Mouse (Mus musculus) lung, postnatal 14 days (tissue): Measurements from ENCODE around the gene Endog.
A peak's percentile ranks its signal among the peaks of the same experiment; 100 is the strongest.
"Not testable (repeated sequence)": the region's sequence is repeated elsewhere in the genome, so short reads cannot be mapped to it uniquely, and the experiment has no call there.

Experiments used
- DNase-seq: peaks from one replicate; pipeline ENCODE4 v3.0.0; 2021

Gene Endog

GRCm38 (mm10) chr2:30171371-30171996 lies at the start of gene Endog:
Gene Endog (plus strand): TSS chr2:30171493.
- DNase-seq: peak; percentile 87

GRCm38 (mm10) chr2:30122766-30123165 lies 48.5 kb upstream of the Endog start:
- no peak for DNase-seq

DNA sequence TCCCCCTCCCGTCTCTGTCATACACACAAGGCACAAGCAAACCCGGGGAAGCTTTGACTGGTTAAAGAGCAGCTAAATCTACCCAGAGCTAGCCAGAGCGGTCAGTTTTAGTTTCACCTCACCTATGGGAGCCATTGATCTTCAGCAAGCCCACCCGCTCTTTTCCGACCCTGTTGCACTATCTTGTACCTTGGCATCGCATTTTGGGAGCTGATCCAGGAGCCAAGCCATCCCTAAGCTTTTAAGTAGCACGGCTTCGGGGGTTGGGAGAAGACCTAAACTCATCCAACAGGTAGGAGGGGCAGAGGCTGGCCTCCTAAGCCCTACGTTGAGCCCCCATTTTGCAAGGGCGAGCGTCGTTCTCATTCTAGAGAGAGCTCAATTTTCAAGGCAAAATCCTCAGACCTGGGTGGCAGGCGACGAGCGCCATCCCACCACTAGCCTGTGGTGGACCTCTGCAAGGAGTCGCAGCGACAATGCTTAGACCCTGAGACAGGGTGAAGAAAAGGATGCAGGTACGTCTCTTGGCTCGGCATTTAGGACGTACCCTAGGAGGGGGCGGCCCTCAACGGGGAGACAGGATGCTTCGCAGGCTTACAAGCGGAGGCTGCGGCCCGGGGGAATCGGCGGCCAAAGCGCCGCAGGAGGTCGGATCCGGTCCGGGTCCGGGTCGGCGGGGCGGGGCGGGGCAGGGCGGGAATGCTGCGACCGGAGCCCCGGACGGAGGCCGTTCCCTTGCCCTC lies 47.4 kb upstream of the Endog start:
- no peak for DNase-seq

DNA sequence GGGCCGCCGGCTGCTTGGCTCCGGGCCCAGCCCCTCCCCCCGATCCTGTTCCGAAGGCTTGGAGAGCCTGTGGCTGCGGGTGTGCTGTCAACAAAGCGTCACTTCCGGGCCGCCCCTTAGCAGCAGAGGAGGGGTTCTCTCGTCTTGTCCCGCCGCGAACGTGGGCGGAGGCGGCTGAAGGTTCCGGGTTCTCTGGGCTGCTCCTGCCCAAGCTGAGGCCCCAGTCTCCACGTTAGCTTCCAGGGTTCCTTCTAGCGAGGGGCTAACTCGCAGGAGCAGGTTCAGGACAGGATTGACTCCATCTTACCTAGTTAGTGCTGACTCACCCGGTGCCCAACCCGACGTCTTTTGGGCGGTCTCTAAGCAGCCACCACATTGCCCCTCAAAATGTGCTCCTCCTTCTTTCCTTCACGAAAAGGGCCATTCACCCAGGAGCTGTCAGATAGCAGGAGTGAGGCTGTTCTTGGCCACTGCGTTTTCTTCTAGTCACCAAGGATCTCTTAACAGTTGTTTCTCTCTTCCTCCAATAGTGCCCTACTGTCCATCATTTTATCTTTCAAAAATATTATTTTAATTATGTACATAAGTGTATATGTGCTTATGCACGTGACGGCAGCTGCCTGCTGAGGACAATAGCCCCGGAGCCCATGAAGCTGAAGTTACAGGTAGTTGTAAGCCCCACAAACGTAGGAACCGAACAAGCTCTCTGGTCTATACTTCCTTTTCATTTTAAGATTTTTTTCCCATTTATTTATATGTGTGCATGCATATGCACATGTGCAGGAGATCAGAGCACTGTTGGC lies 46.6 kb upstream of the Endog start, which contains the start of gene Zer1:
Gene Zer1, minus strand, starts transcription at position 114 of the 803 bp plus-strand sequence.
- DNase-seq: peak; percentile 97

DNA sequence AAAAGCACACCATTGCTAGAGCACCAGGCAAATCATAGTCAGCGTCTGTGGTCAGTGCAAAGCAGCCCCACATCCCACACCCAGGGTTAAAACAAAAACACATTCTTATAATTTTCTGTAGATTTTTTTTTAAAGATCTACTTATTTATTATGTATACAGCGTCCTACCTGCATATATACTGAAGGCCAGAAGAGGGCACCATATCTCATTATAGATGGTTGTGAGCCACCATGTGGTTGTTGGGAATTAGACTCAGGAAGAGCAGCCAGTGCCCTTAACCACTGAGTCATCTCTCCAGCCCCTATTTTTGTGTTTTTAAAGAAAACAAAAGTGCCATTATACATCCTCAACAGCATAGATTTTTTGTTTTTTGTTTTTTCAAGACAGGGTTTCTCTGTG lies 42.5 kb upstream of the Endog start:
- DNase-seq: peak; percentile 47

DNA sequence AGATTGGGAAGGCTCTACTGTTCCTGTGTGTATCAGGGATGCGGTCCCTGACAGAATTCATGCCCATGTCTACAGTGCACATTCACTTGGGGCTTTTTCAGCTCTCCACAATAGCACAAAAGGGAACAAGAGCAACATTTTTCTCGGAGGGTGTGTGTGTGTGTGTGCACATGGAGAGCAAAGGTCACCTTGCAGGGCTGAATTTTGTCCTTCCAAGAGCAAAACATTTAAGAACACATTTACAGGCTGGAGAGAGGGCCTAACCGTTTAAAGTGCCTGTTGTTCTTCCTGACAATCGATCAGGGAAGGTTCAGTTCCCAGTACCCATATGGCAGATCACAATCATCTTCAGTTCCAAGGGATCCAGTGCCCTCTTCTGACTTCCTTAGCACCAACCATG lies 41.1 kb upstream of the Endog start:
- no peak for DNase-seq

DNA sequence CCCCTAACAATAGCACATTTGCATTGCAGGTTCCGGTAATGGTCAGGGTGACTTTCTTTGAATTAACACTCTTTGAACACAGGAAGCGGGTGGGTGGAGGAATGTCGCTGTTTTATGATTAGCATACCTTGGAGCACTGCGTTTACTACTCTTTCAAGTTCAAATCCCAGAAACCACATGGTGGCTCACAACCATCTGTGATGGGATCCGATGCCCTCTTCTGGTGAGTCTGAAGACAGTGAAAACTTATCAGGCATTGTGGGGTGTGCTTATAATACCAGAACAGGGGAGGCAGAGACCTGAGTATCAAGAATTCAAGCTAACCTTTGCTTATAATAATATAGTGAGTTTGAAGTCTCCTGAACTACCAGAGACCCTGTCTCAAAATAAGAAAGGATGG lies 40.1 kb upstream of the Endog start:
- DNase-seq: not testable (repeated sequence)

- DNase-seq: peak; percentile 47
Measured at GRCm38 (mm10) chr2:30132801-30133612, 38.3 kb upstream of the Endog start.

GRCm38 (mm10) chr2:30133613-30134377 lies 37.5 kb upstream of the Endog start, which contains the start of gene Tbc1d13:
Gene Tbc1d13 (plus strand): TSS chr2:30133746.
- DNase-seq: peak; percentile 98

GRCm38 (mm10) chr2:30134378-30134711 lies 36.9 kb upstream of the Endog start:
- no peak for DNase-seq

- no peak for DNase-seq
Measured at GRCm38 (mm10) chr2:30134928-30135620, 36.2 kb upstream of the Endog start.

- no peak for DNase-seq
Measured at GRCm38 (mm10) chr2:30136458-30136857, 34.8 kb upstream of the Endog start.

GRCm38 (mm10) chr2:30140021-30140420 lies 31.3 kb upstream of the Endog start:
- not testable (repeated sequence) for DNase-seq

GRCm38 (mm10) chr2:30144436-30144835 lies 26.9 kb upstream of the Endog start:
- no peak for DNase-seq

GRCm38 (mm10) chr2:30147466-30147865 lies 23.8 kb upstream of the Endog start:
- DNase-seq: peak; percentile 81

- no peak for DNase-seq
Measured at GRCm38 (mm10) chr2:30151840-30152239, 19.5 kb upstream of the Endog start.

DNA sequence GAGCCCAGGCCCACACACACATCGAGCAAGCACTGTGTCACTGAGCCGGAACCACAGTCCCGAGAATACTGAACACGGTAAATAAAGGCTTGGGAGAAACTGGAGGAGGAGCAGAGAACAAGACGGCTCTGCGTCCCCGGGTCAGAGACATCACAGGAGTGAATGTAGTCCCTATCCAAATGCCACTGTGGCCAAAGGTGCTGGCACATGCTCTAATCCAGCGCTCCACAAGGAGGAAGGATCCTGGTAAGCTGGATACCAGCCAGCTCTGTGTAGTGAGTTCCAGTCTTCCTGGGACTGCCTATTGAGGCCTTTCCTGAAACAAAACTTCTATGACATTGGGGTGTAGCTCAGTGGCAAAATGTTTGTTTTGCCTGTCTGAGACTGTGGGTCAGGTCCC lies 18.7 kb upstream of the Endog start:
- no peak for DNase-seq

- not testable (repeated sequence) for DNase-seq
Measured at GRCm38 (mm10) chr2:30159871-30160270, 11.4 kb upstream of the Endog start.

- peak; percentile 40 for DNase-seq
Measured at GRCm38 (mm10) chr2:30161809-30162208, 9.5 kb upstream of the Endog start.

- DNase-seq: no peak
Measured at GRCm38 (mm10) chr2:30164340-30164932, 6.9 kb upstream of the Endog start.

DNA sequence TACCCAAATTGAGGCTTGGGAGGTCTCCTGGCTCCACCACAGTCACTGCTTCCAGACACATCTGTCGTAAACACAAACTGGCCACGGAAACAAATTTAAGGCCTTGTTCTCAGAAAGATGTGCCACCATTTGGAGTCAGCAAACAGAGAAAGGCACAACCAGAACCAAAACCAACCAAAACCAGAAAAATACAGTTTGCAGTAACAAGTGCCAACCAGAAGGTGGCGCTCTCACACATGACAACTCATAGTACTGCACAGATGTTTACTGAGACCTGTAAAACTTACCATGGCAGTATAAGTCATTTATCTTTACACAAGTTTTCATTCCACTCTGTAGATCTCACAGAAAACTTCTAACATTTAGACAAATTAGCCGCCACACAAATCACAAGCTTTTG lies 4.6 kb upstream of the Endog start:
- DNase-seq: no peak
